Mouse (Mus musculus): ENCODE results near the gene Cdk2ap2.
"Not testable (repeated sequence)": the region's sequence is repeated elsewhere in the genome, so short reads cannot be mapped to it uniquely, and the experiment has no call there.

Cdk2ap2 gene

GRCm38 (mm10) chr19:4066877-4067276 lies 30.1 kb upstream of the Cdk2ap2 start:
- DNase-seq (ENCODE audit: low spot score in 2 of 2): no peak

GRCm38 (mm10) chr19:4068242-4068641 lies 28.7 kb upstream of the Cdk2ap2 start:
- not testable (repeated sequence) for DNase-seq (ENCODE audit: low spot score in 2 of 2)

GRCm38 (mm10) chr19:4068717-4069410 lies 28.1 kb upstream of the Cdk2ap2 start:
- no peak for DNase-seq (ENCODE audit: low spot score in 2 of 2)

- DNase-seq (ENCODE audit: low spot score in 2 of 2): no peak
These were observed 26.7 kb upstream of the Cdk2ap2 start for GRCm38 (mm10) chr19:4070311-4070710.

- DNase-seq (ENCODE audit: low spot score in 2 of 2): no peak
These were observed 26.2 kb upstream of the Cdk2ap2 start for GRCm38 (mm10) chr19:4070756-4071155.

GRCm38 (mm10) chr19:4071406-4071805 lies 25.6 kb upstream of the Cdk2ap2 start:
- DNase-seq (ENCODE audit: low spot score in 2 of 2): no peak

- no peak for DNase-seq (ENCODE audit: low spot score in 2 of 2)
These were observed 24.1 kb upstream of the Cdk2ap2 start for GRCm38 (mm10) chr19:4072706-4073424.

- DNase-seq (ENCODE audit: low spot score in 2 of 2): no peak
These were observed 21.5 kb upstream of the Cdk2ap2 start for GRCm38 (mm10) chr19:4075531-4075930.

GRCm38 (mm10) chr19:4079594-4079993 lies 17.4 kb upstream of the Cdk2ap2 start:
- no peak for DNase-seq (ENCODE audit: low spot score in 2 of 2)

- no peak for DNase-seq (ENCODE audit: low spot score in 2 of 2)
These were observed 16.4 kb upstream of the Cdk2ap2 start for GRCm38 (mm10) chr19:4080511-4081009.

GRCm38 (mm10) chr19:4081394-4081793 lies 15.6 kb upstream of the Cdk2ap2 start, which contains the start of gene Cabp2:
Gene Cabp2 (plus strand): TSS chr19:4081578.
- DNase-seq (ENCODE audit: low spot score in 2 of 2): no peak

GRCm38 (mm10) chr19:4082219-4082965 lies 14.6 kb upstream of the Cdk2ap2 start:
- DNase-seq (ENCODE audit: low spot score in 2 of 2): no peak

GRCm38 (mm10) chr19:4083316-4083715 lies 13.7 kb upstream of the Cdk2ap2 start:
- DNase-seq (ENCODE audit: low spot score in 2 of 2): no peak

GRCm38 (mm10) chr19:4083826-4084225 lies 13.2 kb upstream of the Cdk2ap2 start:
- no peak for DNase-seq (ENCODE audit: low spot score in 2 of 2)

GRCm38 (mm10) chr19:4084984-4085383 lies 12.0 kb upstream of the Cdk2ap2 start:
- no peak for DNase-seq (ENCODE audit: low spot score in 2 of 2)

GRCm38 (mm10) chr19:4086156-4086555 lies 10.8 kb upstream of the Cdk2ap2 start:
- DNase-seq (ENCODE audit: low spot score in 2 of 2): no peak

GRCm38 (mm10) chr19:4087090-4087489 lies 9.9 kb upstream of the Cdk2ap2 start:
- no peak for DNase-seq (ENCODE audit: low spot score in 2 of 2)

- no peak for DNase-seq (ENCODE audit: low spot score in 2 of 2)
These were observed 8.8 kb upstream of the Cdk2ap2 start for GRCm38 (mm10) chr19:4088146-4088545.

- DNase-seq (ENCODE audit: low spot score in 2 of 2): no peak
These were observed 7.9 kb upstream of the Cdk2ap2 start for GRCm38 (mm10) chr19:4089128-4089527.

- no peak for DNase-seq (ENCODE audit: low spot score in 2 of 2)
These were observed 6.5 kb upstream of the Cdk2ap2 start for GRCm38 (mm10) chr19:4090446-4090845.

GRCm38 (mm10) chr19:4091383-4091782 lies 5.6 kb upstream of the Cdk2ap2 start:
- DNase-seq (ENCODE audit: low spot score in 2 of 2): no peak

- no peak for DNase-seq (ENCODE audit: low spot score in 2 of 2)
These were observed 4.2 kb upstream of the Cdk2ap2 start for GRCm38 (mm10) chr19:4092750-4093149.

All from urinary bladder, adult 18-20 months (tissue).